In the genomic region with DNA sequence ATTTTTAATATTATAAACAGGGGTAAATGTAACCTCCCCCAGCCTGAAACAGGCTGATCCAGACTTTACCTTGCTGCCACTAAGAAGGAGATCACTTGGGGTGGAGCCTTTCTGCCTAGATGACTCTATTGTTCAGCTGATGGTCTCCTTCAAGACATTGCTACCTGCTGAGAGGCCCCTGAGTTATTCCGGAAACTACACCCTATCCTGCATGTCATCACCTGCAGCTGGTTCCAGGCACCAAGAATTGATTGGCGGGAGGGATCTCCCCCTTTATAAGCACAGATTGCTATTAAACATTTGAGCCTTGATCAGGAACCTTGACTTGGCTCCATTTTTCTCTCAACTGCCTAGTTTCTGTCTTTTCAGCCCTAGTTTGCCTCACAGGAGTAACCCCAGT, we compare ENCODE assay signal across 32 mouse cellular contexts. TPM values are rescaled to one million over a fixed set of nuclear protein-coding genes. Genes with fewer than 3 reads are reported as not detected.
"Had no signal": no experiment of that assay in that cellular context is flagged by ENCODE, and none has a peak within 500 bp of the region (broad histone marks: within the 10 kb centered on the region; RNA-seq: fewer than 3 reads in every experiment).

No protein-coding gene starts in this region.

- H3K36me3 ChIP-seq: embryonic facial prominence, embryonic 10.5 days; embryonic facial prominence, embryonic 12.5 days; embryonic facial prominence, embryonic 13.5 days; embryonic facial prominence, embryonic 15.5 days; forebrain, embryonic 10.5 days; forebrain, embryonic 12.5 days; forebrain, embryonic 15.5 days had no signal

- H3K4me1 ChIP-seq: embryonic facial prominence, embryonic 10.5 days; embryonic facial prominence, embryonic 12.5 days; embryonic facial prominence, embryonic 13.5 days; embryonic facial prominence, embryonic 15.5 days; forebrain, embryonic 10.5 days; forebrain, embryonic 12.5 days; forebrain, embryonic 13.5 days; forebrain, embryonic 15.5 days had no signal

- H3K4me3 ChIP-seq: embryonic facial prominence, embryonic 10.5 days; embryonic facial prominence, embryonic 12.5 days; embryonic facial prominence, embryonic 13.5 days; embryonic facial prominence, embryonic 15.5 days; erythroblast, embryonic 14.5 days; forebrain, embryonic 10.5 days; forebrain, embryonic 12.5 days; forebrain, embryonic 13.5 days; forebrain, embryonic 15.5 days; gastrocnemius, adult 2 months; heart, adult 2 months had no signal

- H3K9ac ChIP-seq: embryonic facial prominence, embryonic 12.5 days; embryonic facial prominence, embryonic 13.5 days; embryonic facial prominence, embryonic 15.5 days; forebrain, embryonic 12.5 days; forebrain, embryonic 13.5 days; forebrain, embryonic 15.5 days; forebrain, postnatal 0 days had no signal

- DNase-seq: cerebellum, adult 9-10 months; cerebellum, adult 9-11 months; cerebellum, postnatal 10 days; cerebellum, postnatal 14 days; cerebellum, postnatal 25 days; cerebellum, postnatal 36 days; embryo, embryonic 11 days; forebrain, postnatal 0 days; gastrocnemius, adult 2 months; gastrocnemius, postnatal 10 days; gastrocnemius, postnatal 14 days; gastrocnemius, postnatal 25 days; gastrocnemius, postnatal 36 days; heart, adult 18-20 months; heart, adult 2 months had no signal

- ATAC-seq: forebrain, embryonic 13.5 days; forebrain, embryonic 14.5 days; forebrain, embryonic 15.5 days; forebrain, embryonic 16.5 days; forebrain, postnatal 0 days had no signal

- H3K27me3 ChIP-seq: embryonic facial prominence, embryonic 12.5 days; embryonic facial prominence, embryonic 13.5 days; embryonic facial prominence, embryonic 15.5 days; forebrain, embryonic 12.5 days; forebrain, embryonic 13.5 days; forebrain, embryonic 15.5 days had no signal

- H3K27ac ChIP-seq: embryonic facial prominence, embryonic 10.5 days; embryonic facial prominence, embryonic 12.5 days; embryonic facial prominence, embryonic 13.5 days; embryonic facial prominence, embryonic 15.5 days; forebrain, embryonic 10.5 days; forebrain, embryonic 12.5 days; forebrain, embryonic 13.5 days; forebrain, embryonic 15.5 days; gastrocnemius, adult 2 months; heart, adult 2 months had no signal

- H3K9me3 ChIP-seq: embryonic facial prominence, embryonic 15.5 days; forebrain, embryonic 15.5 days had no signal

- H3K4me2 ChIP-seq: embryonic facial prominence, embryonic 12.5 days; embryonic facial prominence, embryonic 13.5 days; embryonic facial prominence, embryonic 15.5 days; forebrain, embryonic 12.5 days; forebrain, embryonic 13.5 days; forebrain, embryonic 15.5 days had no signal

RNA-seq across cellular contexts. Expression of a gene that starts 8.1 kb away (rescaled TPM):
- polyA plus RNA-seq: cortical plate, adult 2 months; embryonic facial prominence, embryonic 10.5 days; embryonic facial prominence, embryonic 11.5 days; embryonic facial prominence, embryonic 12.5 days; embryonic facial prominence, embryonic 13.5 days; embryonic facial prominence, embryonic 14.5 days; embryonic facial prominence, embryonic 15.5 days; erythroblast, embryonic 14.5 days; forebrain, embryonic 10.5 days; forebrain, embryonic 11.5 days; forebrain, embryonic 12.5 days; forebrain, embryonic 13.5 days; forebrain, embryonic 14.5 days; forebrain, embryonic 15.5 days; forebrain, embryonic 16.5 days; forebrain, postnatal 0 days; frontal cortex, adult 2 months; gonadal fat pad, adult 2 months; heart, adult 2 months had no signal

RNA-seq across cellular contexts. Expression of a gene that starts 58.7 kb away (rescaled TPM):
- polyA plus RNA-seq: cortical plate, adult 2 months; embryonic facial prominence, embryonic 10.5 days; embryonic facial prominence, embryonic 11.5 days; embryonic facial prominence, embryonic 12.5 days; embryonic facial prominence, embryonic 13.5 days; embryonic facial prominence, embryonic 14.5 days; forebrain, embryonic 10.5 days; forebrain, embryonic 11.5 days; forebrain, embryonic 12.5 days; forebrain, embryonic 13.5 days; forebrain, embryonic 14.5 days; forebrain, embryonic 15.5 days; forebrain, embryonic 16.5 days; forebrain, postnatal 0 days; gonadal fat pad, adult 2 months; heart, adult 2 months had no signal
